9 mouse cellular contexts compared by ENCODE assay signal in the genomic region with DNA sequence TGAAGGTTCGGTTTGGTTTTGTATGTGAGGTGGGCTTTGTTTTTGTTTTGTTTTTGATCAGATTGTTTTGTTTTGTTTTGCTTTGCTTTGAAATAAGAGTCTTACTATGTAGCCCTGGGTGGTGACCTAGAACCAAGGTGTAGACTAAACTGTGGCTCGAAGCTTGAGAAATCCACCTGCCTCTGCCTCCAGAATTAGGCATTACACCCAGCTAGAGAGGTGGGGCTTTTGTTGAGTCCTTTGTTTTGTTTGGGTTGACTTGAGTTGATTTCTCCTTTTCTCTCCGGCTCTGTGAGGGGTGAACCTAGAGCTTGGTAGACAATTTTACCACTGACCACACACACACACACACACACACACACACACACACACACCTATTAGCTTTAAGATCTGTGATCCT. TPM values are rescaled to one million over a fixed set of nuclear protein-coding genes. Genes with fewer than 3 reads are reported as not detected.
DNase-seq lines count a peak whose midpoint lies in the region; ATAC-seq and TF ChIP-seq lines count a peak whose summit lies in the region.
"Had no signal": no experiment of that assay in that cellular context is flagged by ENCODE, and none has a peak within 500 bp of the region (broad histone marks: within the 10 kb centered on the region; RNA-seq: fewer than 3 reads in every experiment).

No protein-coding gene starts in this region.

- H3K27me3 ChIP-seq in lung, embryonic 14.5 days (ENCODE audit: insufficient read depth, low read length) = no peaks in the 10 kb centered on the region
- H3K27me3 ChIP-seq in limb, embryonic 13.5 days = no peaks in the 10 kb centered on the region
- H3K27me3 ChIP-seq in neural tube, embryonic 15.5 days (replicated peaks) = no peaks in the 10 kb centered on the region

- no peak for TF ChIP-seq CTCF in lung, embryonic 14.5 days (IDR thresholded peaks at IDR 0.05; ENCODE audit: low read depth)
- TF ChIP-seq CTCF in embryonic fibroblast, embryonic 13.5 days (IDR thresholded peaks at IDR 0.05; ENCODE audit: borderline replicate concordance, insufficient read depth, low read length) = no peak

- peak overlapping the region; percentile 69 for H3K4me2 ChIP-seq in lung, embryonic 14.5 days
- peak overlapping the region; percentile 76 for H3K4me2 ChIP-seq in limb, embryonic 13.5 days (replicated peaks)
- H3K4me2 ChIP-seq in neural tube, embryonic 15.5 days = peak overlapping the region; percentile 81

- no peaks in the 10 kb centered on the region for H3K4me1 ChIP-seq in lung, embryonic 14.5 days (ENCODE audit: insufficient read depth)
- H3K4me1 ChIP-seq in embryonic fibroblast, embryonic 13.5 days (ENCODE audit: control insufficient read depth, insufficient read depth, low read length) = no peaks in the 10 kb centered on the region
- peaks cover 18% of the 10 kb centered on the region for H3K4me1 ChIP-seq in limb, embryonic 13.5 days
- H3K4me1 ChIP-seq in neural tube, embryonic 15.5 days = peaks cover 30% of the 10 kb centered on the region

- H3K36me3 ChIP-seq in lung, embryonic 14.5 days (ENCODE audit: insufficient read depth) = no peaks in the 10 kb centered on the region
- no peaks in the 10 kb centered on the region for H3K36me3 ChIP-seq in limb, embryonic 13.5 days
- H3K36me3 ChIP-seq in neural tube, embryonic 15.5 days = no peaks in the 10 kb centered on the region

- TF ChIP-seq POLR2A in embryonic fibroblast, embryonic 13.5 days (IDR thresholded peaks at IDR 0.05; ENCODE audit: low read depth, low read length) = no peak

- H3K4me3 ChIP-seq in lung, embryonic 14.5 days (ENCODE audit: low read depth, low read length) = peak overlapping the region; percentile 86; the same call in 1 of the 2 replicates
- H3K4me3 ChIP-seq in embryonic fibroblast, embryonic 13.5 days (ENCODE audit: insufficient read depth, low read length) = peak overlapping the region; percentile 40; the same call in 1 of the 2 replicates
- peak overlapping the region; percentile 93 for H3K4me3 ChIP-seq in limb, embryonic 13.5 days
- peak overlapping the region; percentile 95 for H3K4me3 ChIP-seq in neural tube, embryonic 15.5 days (replicated peaks)

- WGBS in lung, embryonic 14.5 days = 57% methylated on average over 3 of the region's 3 CpGs
- WGBS in limb, embryonic 13.5 days = 82% methylated on average over 3 of the region's 3 CpGs
- WGBS in neural tube, embryonic 15.5 days = 58% methylated on average over 3 of the region's 3 CpGs

- peak overlapping the region; percentile 96 for H3K9ac ChIP-seq in lung, embryonic 14.5 days
- peak overlapping the region; percentile 97; the same call in 1 of the 2 replicates for H3K9ac ChIP-seq in limb, embryonic 13.5 days
- peak overlapping the region; percentile 99 for H3K9ac ChIP-seq in neural tube, embryonic 15.5 days (replicated peaks)

- no peak for DNase-seq in lung, embryonic 14.5 days
- DNase-seq in lung, postnatal 4 days = no peak
- no peak for DNase-seq in left cerebral cortex, postnatal 14 days (ENCODE audit: low spot score in 2 of 2)
- no peak for DNase-seq in layer of hippocampus, adult 11-12 months (ENCODE audit: low spot score)
- no peak for DNase-seq in spleen, adult 12 weeks (ENCODE audit: low spot score)
- DNase-seq: cerebellum, postnatal 36 days had no signal

- H3K9me3 ChIP-seq in lung, embryonic 14.5 days (ENCODE audit: low read depth, low read length) = no peaks in the 10 kb centered on the region
- H3K9me3 ChIP-seq in limb, embryonic 13.5 days = no peaks in the 10 kb centered on the region
- no peaks in the 10 kb centered on the region for H3K9me3 ChIP-seq in neural tube, embryonic 15.5 days (replicated peaks)

- no peak overlapping the region for H3K27ac ChIP-seq in lung, embryonic 14.5 days (ENCODE audit: low read depth)
- no peak overlapping the region for H3K27ac ChIP-seq in embryonic fibroblast, embryonic 13.5 days (ENCODE audit: insufficient read depth, low read length)
- H3K27ac ChIP-seq in limb, embryonic 13.5 days = no peak overlapping the region
- H3K27ac ChIP-seq in neural tube, embryonic 15.5 days (replicated peaks) = no peak overlapping the region

- intact Hi-C loops in left cerebral cortex, postnatal 14 days (cut with DNase I) = no loop called here

- ATAC-seq in lung, embryonic 14.5 days (ENCODE audit: insufficient read depth) = no peak
- no peak for ATAC-seq in limb, embryonic 13.5 days (ENCODE audit: low FRiP score, low read depth)
- ATAC-seq in neural tube, embryonic 15.5 days (ENCODE audit: low FRiP score) = no peak

RNA-seq across cellular contexts. Expression of gene Trip12, which starts 0.7 kb away (rescaled TPM):
- 69.5 and 75.7 TPM in 2 replicates for polyA plus RNA-seq in lung, embryonic 14.5 days (2014; fragmentation: Nextera tagmentation; extraction: Ambion mirVana)
- 278 and 309 TPM in 2 replicates for polyA plus RNA-seq in embryonic fibroblast, embryonic 13.5 days (2011; ENCODE audit: insufficient read length, low read depth, missing spikeins)
- polyA plus RNA-seq in limb, embryonic 13.5 days (2015; fragmentation: Nextera tagmentation; extraction: Ambion mirVana) = 68.2 and 69.3 TPM in 2 replicates
- 37.3 and 42.0 TPM in 2 replicates for polyA plus RNA-seq in neural tube, embryonic 15.5 days (2015; fragmentation: Nextera tagmentation; extraction: Ambion mirVana)
- total RNA-seq in left cerebral cortex, postnatal 14 days (2021) = 100 to 1,000 TPM; 167 to 195 TPM

RNA-seq across cellular contexts. Expression of gene Fbxo36, which starts 1.4 kb away (rescaled TPM):
- 9.4 and 11.3 TPM in 2 replicates for polyA plus RNA-seq in lung, embryonic 14.5 days (2014; fragmentation: Nextera tagmentation; extraction: Ambion mirVana)
- 6.9 and 7.0 TPM in 2 replicates for polyA plus RNA-seq in embryonic fibroblast, embryonic 13.5 days (2011; ENCODE audit: insufficient read length, low read depth, missing spikeins)
- polyA plus RNA-seq in limb, embryonic 13.5 days (2015; fragmentation: Nextera tagmentation; extraction: Ambion mirVana) = 8.3 and 10.3 TPM in 2 replicates
- 4.5 and 5.4 TPM in 2 replicates for polyA plus RNA-seq in neural tube, embryonic 15.5 days (2015; fragmentation: Nextera tagmentation; extraction: Ambion mirVana)
- total RNA-seq in left cerebral cortex, postnatal 14 days (2021) = 1 to 10 TPM; 1.4 to 2.0 TPM

Comparison
In these comparisons a context has a peak if more than half of its experiments do, and no peak if none do; other contexts are left out.
1. H3K4me3 ChIP-seq: peak in every context shown above with its lines; median percentile 95 in neural tube, embryonic 15.5 days; 93 in limb, embryonic 13.5 days; 86 in lung, embryonic 14.5 days; 40 in embryonic fibroblast, embryonic 13.5 days.